Mouse (Mus musculus) heart, adult 18-20 months (tissue): Measurements from ENCODE around the gene Otud4. TPM values are rescaled to one million over a fixed set of nuclear protein-coding genes. Genes with fewer than 3 reads are reported as not detected.

Experiments
- total RNA-seq, 2 experiments: library from RNA; stranded (reverse); gene quantifications; 2 replicates each; pipeline ENCODE4 v1.2.3; 2021

Gene Otud4
- total RNA-seq, 2 experiments from 2014 or later: 45.5 to 46.7 TPM

Other genes with a start within 250 kb of the Otud4 start
- gene Smad1, start 240.1 kb upstream of the Otud4 start, total RNA-seq: 10 to 100 TPM; 13.2 to 14.7 TPM
- gene Abce1, start 72.1 kb downstream of the Otud4 start, total RNA-seq: 10 to 100 TPM; 43.5 to 43.6 TPM
- 1 to 10 TPM; 4.4 to 5.5 TPM for gene Anapc10, start 72.2 kb downstream of the Otud4 start, total RNA-seq